Mouse (Mus musculus): ENCODE measurements around the gene Nsun4.

Nsun4 gene

GRCm38 (mm10) chr4:115987436-115987835 is 66.2 kb downstream of the Nsun4 start:
- no peak for DNase-seq (ENCODE audit: low spot score in 2 of 2)

GRCm38 (mm10) chr4:115984967-115985366 is 68.7 kb downstream of the Nsun4 start:
- DNase-seq (ENCODE audit: low spot score in 2 of 2) = no peak

- peak; percentile 80 to 82 for DNase-seq (ENCODE audit: low spot score in 2 of 2)
Measured at GRCm38 (mm10) chr4:115984111-115984510, 69.6 kb downstream of the Nsun4 start.
